Mouse (Mus musculus) 3134 (cell line): ENCODE measurements around the gene Tmem176a.
"Not testable (repeated sequence)": the region's sequence is repeated elsewhere in the genome, so short reads cannot be mapped to it uniquely, and the experiment has no call there.

ENCODE experiments used
- DNase-seq: peaks from one replicate; pipeline ENCODE4 v3.0.0-alpha.2; 2011; ENCODE audit warnings: low spot score; ENCODE audit not compliant: insufficient read length; ENCODE audit errors: extremely low read depth

Tmem176a gene

DNA sequence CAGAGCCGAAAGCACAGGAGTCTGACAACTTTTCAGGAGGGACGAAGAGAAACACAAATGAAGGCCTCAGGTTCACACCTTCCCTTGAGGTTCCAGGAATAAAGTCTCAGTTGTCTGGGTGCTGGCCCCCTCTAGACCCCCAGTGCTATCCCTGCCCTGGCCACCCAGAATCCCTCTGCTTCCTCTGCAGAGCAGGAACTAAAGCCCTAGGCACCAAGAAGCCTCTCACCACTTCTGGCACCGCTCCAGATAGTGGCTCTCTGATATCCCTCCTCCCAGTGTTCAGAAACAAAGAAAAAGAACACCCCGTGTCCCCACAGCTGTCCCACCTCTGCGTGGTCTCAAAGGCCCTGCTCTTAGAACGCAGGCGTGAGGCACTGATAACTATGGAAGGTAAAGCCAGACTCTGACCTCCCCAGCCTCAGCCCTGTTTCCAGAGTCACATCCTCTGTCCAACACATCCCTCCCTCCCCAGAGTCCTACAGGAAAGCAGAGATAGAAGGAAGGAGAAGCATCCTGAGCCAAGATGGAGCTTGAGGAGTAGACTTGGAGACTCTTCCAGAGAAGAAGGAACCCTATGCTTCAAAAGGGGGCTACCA lies at the start of gene Tmem176a:
Tmem176a (plus strand) TSS at position 549 of the 599 bp plus-strand sequence.
- peak; percentile 80 for DNase-seq

GRCm38 (mm10) chr6:48801897-48802296 lies 38.8 kb upstream of the Tmem176a start:
- peak; percentile 7 for DNase-seq

DNA sequence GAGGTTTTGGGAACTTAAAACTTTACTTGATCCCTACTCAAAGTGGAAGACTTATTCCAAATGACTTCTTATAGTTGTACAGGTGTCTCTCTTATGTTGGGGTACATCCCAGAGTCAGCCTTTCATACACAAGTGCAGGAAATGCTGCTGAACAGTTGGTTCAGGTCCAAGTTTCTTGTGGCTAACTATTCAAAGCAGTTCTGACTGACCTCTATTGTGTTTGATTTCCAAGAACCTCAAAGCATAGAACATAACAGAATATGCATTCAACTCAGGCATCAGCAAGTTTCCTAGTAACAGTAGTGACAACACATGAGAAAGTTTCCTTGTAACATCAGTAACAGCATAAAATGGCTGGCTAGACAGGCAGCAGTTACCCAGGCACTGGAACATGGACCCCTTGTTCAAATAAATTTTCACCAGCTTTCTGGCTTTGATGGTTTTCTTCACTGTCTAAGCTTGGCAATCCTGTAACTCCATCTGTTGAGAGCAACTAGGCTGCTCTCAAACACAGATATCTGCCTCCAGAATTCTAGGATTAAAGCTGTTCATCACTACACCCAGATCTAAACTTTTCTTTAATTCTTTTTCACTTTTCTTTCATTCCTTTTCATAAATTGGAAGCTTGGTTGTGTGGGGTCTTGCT lies 37.2 kb upstream of the Tmem176a start:
- no peak for DNase-seq

DNA sequence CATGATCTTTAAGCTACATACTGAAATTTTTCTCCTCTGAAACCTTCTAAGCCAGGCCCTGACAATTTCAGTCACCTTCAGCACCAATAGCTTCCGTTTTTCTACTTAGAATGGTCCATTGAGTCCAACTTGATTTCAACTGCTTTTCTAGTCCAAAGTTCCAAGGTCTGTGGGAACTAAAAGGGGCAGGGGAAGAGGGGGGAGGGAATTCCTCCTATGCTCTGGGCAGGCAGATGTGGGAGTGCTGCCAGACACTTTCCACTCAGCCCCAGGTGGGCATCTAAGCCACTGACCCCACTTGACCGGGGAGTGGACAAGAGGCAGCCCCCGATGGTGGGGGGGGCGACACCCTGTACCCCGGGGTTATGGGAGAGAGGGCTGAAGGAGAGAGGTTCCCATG lies 36.4 kb upstream of the Tmem176a start:
- no peak for DNase-seq

DNA sequence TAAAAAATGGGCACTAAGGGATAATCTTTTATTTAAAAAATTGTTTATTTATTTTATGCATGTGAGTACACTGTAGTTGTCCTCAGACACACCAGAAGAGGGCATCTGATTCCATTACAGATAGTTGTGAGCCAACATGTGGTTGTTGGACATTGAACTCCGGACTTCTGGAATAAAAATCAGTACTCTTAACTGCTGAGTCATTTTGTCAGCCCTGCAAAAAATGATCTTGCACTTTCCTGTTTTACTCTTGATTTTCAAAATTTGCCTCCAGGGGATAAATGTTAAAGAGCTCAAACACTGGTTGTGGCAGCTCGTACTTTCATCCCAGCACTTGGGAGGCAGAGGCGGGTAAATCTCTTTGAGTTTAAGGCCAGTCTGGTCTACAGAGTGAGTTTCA lies 34.0 kb upstream of the Tmem176a start:
- no peak for DNase-seq

GRCm38 (mm10) chr6:48809494-48810219 lies 31.1 kb upstream of the Tmem176a start:
- DNase-seq = no peak

- DNase-seq = no peak
Observed at GRCm38 (mm10) chr6:48815013-48815412, 25.7 kb upstream of the Tmem176a start.

- no peak for DNase-seq
Observed at GRCm38 (mm10) chr6:48817815-48818214, 22.9 kb upstream of the Tmem176a start.

DNA sequence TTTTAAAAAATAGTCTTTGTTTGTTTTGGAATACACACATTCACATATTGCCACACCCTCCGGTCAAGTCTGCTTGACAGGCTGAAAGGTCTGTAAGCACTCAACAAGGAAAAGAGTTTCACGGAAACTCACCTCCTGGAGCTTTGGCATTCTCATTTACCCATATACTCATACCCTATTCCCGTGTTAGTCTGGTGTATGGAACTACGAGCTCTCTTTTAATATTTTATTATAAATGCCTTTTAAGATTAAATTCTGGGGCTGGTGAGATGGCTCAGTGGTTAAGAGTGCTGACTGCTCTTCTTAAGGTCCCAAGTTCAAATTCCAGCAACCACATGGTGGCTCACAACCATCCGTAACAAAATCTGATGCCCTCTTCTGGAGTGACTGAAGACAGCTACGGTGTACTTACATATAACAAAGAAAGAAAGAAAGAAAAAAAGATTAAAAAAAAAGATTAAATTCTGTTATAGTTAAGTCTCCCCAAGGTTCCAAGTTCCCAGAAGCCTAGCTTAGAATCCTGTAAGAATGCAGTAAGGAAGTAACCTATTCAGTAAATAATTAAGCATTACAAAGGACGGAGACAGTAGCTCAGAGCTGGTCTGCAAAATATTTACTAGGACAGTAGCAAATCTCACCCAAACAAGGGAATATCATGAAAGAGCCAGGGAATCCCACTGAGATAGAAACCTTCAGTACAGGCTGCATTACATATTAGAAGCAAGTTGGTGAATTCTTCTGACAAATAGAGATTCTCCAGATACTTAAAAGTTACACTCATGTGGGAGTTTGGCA lies 18.5 kb upstream of the Tmem176a start:
- not testable (repeated sequence) for DNase-seq

DNA sequence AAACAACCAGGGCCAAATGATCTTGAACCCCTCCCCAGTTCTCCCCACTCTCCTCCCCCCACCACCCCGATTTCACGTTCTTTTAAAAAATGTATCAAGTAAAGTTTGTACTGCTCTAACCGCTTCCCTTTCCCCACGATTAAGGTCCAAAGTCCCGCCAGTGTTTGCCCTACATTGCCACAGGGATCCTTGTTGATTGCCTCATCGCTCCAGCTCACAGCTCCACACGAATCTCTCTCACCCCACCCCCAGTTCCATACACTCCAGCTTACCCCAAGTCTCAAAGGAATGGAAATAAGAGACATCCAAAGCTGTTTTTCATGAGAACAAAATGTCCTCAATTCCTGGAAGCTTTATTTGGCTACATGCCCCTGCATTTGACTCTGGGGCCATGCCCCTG lies 15.7 kb upstream of the Tmem176a start:
- DNase-seq = no peak

DNA sequence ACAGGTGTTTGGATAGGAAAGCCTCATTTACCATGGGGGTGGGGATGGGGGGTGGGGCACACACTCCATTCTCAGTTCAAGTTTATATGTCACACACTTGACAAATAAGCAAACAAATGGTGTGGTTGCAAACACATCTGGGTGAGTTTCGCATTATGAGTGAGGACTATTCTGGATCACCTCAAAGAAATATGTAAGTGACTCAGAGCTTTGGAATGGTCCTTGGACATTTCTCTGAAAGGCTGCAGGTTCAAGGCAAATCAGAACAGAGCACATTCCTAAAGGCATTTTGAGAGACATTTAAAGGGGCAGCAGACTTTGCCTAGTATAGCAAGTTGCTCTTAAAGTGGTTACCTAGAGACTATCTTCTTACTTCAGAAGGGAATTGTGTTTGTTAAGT lies 11.7 kb upstream of the Tmem176a start:
- peak; percentile 57 for DNase-seq

DNA sequence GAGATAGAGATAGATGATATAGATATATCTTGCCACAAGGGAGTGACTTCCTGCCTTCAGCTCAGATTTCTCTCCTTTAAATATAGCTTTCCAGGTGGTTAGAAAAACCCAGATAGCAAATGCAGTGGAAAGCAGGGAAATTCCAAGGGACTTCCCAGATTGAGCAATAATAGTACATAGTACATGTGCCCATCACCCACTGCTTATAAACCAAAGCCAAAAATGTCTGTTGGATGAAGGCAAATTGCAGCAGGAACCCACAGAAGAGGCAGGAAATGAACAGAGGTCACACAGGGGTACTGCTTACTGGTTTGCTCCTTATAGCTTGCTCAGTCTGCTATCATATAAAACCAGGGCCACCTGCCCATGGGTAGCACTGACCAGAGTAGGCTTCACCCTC lies 11.1 kb upstream of the Tmem176a start:
- peak; percentile 34 for DNase-seq

- DNase-seq = no peak
Observed at GRCm38 (mm10) chr6:48830241-48830640, 10.5 kb upstream of the Tmem176a start.

- DNase-seq = no peak
Observed at GRCm38 (mm10) chr6:48831141-48831540, 9.6 kb upstream of the Tmem176a start.

- DNase-seq = no peak
Observed at GRCm38 (mm10) chr6:48832426-48832825, 8.3 kb upstream of the Tmem176a start.

GRCm38 (mm10) chr6:48833515-48833914 lies 7.2 kb upstream of the Tmem176a start:
- no peak for DNase-seq

DNA sequence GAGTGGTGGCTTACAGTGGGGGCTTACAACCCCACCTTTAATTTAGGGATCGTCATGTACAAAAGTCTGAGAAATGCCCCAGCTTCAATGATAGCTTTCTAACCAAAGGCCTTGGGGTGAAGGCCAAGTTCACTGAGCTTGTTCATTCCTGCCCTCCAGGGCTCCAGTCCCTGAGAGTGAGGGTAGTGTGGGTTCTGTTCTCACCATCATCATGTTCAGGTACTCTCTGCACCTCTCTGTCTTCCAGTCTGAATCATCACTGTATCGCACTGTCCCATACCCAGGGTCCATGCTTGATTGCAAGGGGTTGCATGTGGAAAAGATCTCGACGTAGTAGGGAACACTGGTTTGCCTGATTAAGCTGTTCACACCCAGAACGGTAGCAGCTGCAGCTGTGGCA lies 5.5 kb upstream of the Tmem176a start:
- DNase-seq = no peak

DNA sequence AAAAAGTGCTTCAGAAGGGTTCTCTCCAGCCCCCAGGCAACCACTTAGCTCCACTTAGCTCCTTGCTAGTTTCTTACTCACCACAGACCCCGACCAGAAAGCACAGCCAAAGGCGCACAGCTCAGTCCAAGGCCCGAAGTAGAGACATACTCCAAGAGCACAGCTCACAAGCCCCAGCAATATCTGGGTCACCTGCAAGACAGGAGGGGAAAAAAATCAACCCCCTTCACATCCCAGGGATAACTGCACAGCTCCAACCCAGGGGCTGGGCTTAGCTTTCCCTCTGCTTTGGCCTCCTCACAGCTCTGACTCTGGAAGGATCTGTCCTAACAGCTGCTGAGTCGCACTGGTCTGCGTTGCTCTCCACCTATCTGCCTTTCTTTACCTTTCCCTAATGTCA lies 4.6 kb upstream of the Tmem176a start:
- no peak for DNase-seq

- DNase-seq = no peak
Observed at GRCm38 (mm10) chr6:48837516-48837915, 3.2 kb upstream of the Tmem176a start.

- no peak for DNase-seq
Observed at GRCm38 (mm10) chr6:48838321-48839080, 2.2 kb upstream of the Tmem176a start.
